Mouse (Mus musculus) kidney, adult 2 months (tissue): ENCODE data around the gene Nrl. TPM values are rescaled to one million over a fixed set of nuclear protein-coding genes. Genes with fewer than 3 reads are reported as not detected.

ENCODE experiments used
- DNase-seq: peaks from one replicate; pipeline ENCODE4 v3.0.0; 2021
- H3K27ac ChIP-seq: fragments of 200-500 bp; 2 replicates; pipeline ENCODE4 v1.5.1; 2012; ENCODE audit warnings: low read depth, low read length, control low read depth, inconsistent platforms; ENCODE audit not compliant: insufficient read depth
- H3K27me3 ChIP-seq: fragments of 200-500 bp; replicated peaks from 2 replicates; pipeline ENCODE4 v1.6.1; 2012; ENCODE audit warnings: mild to moderate bottlenecking, moderate library complexity, low read length, inconsistent platforms; ENCODE audit not compliant: control insufficient read depth, insufficient read depth
- H3K36me3 ChIP-seq: fragments of 200-500 bp; 2 replicates; pipeline ENCODE4 v1.6.1; 2012; ENCODE audit warnings: mild to moderate bottlenecking, moderate library complexity, low read length, inconsistent platforms; ENCODE audit not compliant: control insufficient read depth, insufficient read depth
- H3K4me1 ChIP-seq: fragments of 200-500 bp; 2 replicates; pipeline ENCODE4 v1.6.1; 2011; ENCODE audit warnings: low read length; ENCODE audit not compliant: control insufficient read depth, insufficient read depth
- H3K4me3 ChIP-seq: fragments of 200-500 bp; 2 replicates; pipeline ENCODE4 v1.5.1; 2011; ENCODE audit warnings: mild to moderate bottlenecking, low read depth, low read length, control low read depth; ENCODE audit not compliant: insufficient read depth
- CTCF ChIP-seq: fragments of 200-500 bp; conservative IDR thresholded peaks from 2 replicates; pipeline ENCODE4 v1.5.1; 2011; ENCODE audit warnings: low read depth, mild to moderate bottlenecking, control low read depth, low read length, moderate library complexity, mixed read lengths; ENCODE audit not compliant: insufficient read depth, insufficient read length
- POLR2A ChIP-seq: fragments of 200-500 bp; IDR thresholded peaks from one replicate; pipeline ENCODE4 v1.6.1; 2011; ENCODE audit warnings: low read depth, low read length, control low read depth
- WGBS: fragments of 180-500 bp; shearing (Covaris S2); methylation state at CpG from one replicate; pipeline ENCODE4 v1.1.7; 2018; 5-methylcytosine and 5-hydroxymethylcytosine counted together
- polyA plus RNA-seq: library from polyadenylated mRNA; depleted of rRNA; stranded (reverse); fragments of >200 nt; gene quantifications from 2 replicates; pipeline ENCODE4 v1.2.3, GENCODE M21; 2012

Nrl gene
- polyA plus RNA-seq, 1 experiment: not detected

GRCm38 (mm10) chr14:55551794-55552193 is 27.0 kb upstream of the Nrl start:
- Histone ChIP-seq H3K27me3 (no peaks in the 10 kb centered on the region), H3K36me3 (no peaks in the 10 kb centered on the region; the same call in 1 of the 2 replicates), H3K4me1 (no peaks in the 10 kb centered on the region; the same call in 1 of the 2 replicates), H3K27ac (no peak overlapping the region), H3K4me3 (no peak overlapping the region)
- TF ChIP-seq POLR2A: no peak
- no peak for TF ChIP-seq CTCF
- 91% methylated on average over 8 of the region's 8 CpGs for WGBS
- no peak for DNase-seq

- H3K4me1 ChIP-seq: no peaks in the 10 kb centered on the region
- no peak overlapping the region for H3K27ac ChIP-seq
- no peak for DNase-seq
- no peaks in the 10 kb centered on the region; the same call in 1 of the 2 replicates for H3K36me3 ChIP-seq
- H3K27me3 ChIP-seq: no peaks in the 10 kb centered on the region
- no peak overlapping the region for H3K4me3 ChIP-seq
- 72% methylated on average over 5 of the region's 5 CpGs for WGBS
- TF ChIP-seq CTCF (no peak), POLR2A (no peak)
Observed at GRCm38 (mm10) chr14:55551347-55551746, 26.6 kb upstream of the Nrl start.

- WGBS: 88% methylated on average over 6 of the region's 6 CpGs
- H3K4me1 ChIP-seq: no peaks in the 10 kb centered on the region
- H3K27me3 ChIP-seq: no peaks in the 10 kb centered on the region
- TF ChIP-seq POLR2A (no peak), CTCF (no peak)
- no peak overlapping the region for H3K27ac ChIP-seq
- no peak overlapping the region for H3K4me3 ChIP-seq
- no peaks in the 10 kb centered on the region; the same call in 1 of the 2 replicates for H3K36me3 ChIP-seq
- no peak for DNase-seq
Observed at GRCm38 (mm10) chr14:55550191-55550590, 25.4 kb upstream of the Nrl start.

GRCm38 (mm10) chr14:55544334-55544733 is 19.6 kb upstream of the Nrl start:
- TF ChIP-seq CTCF: no peak
- TF ChIP-seq POLR2A: no peak

GRCm38 (mm10) chr14:55542268-55542667 is 17.5 kb upstream of the Nrl start:
- no peak for DNase-seq
- Histone ChIP-seq H3K27me3 (no peaks in the 10 kb centered on the region), H3K36me3 (no peaks in the 10 kb centered on the region), H3K4me3 (no peak overlapping the region), H3K4me1 (no peaks in the 10 kb centered on the region), H3K27ac (no peak overlapping the region)
- WGBS: 98% methylated on average over 12 of the region's 12 CpGs
- TF ChIP-seq CTCF (no peak), POLR2A (no peak)

More at GRCm38 (mm10) chr14:55544334-55544733, 19.6 kb upstream of the Nrl start:
- Histone ChIP-seq H3K27ac (no peak overlapping the region), H3K4me1 (no peaks in the 10 kb centered on the region), H3K4me3 (no peak overlapping the region), H3K27me3 (no peaks in the 10 kb centered on the region), H3K36me3 (no peaks in the 10 kb centered on the region; the same call in 1 of the 2 replicates)
- DNase-seq: no peak
- 69% methylated on average over 9 of the region's 9 CpGs for WGBS

GRCm38 (mm10) chr14:55540787-55541321 is 16.1 kb upstream of the Nrl start:
- 8% methylated on average over 10 of the region's 10 CpGs for WGBS
- Histone ChIP-seq H3K27me3 (no peaks in the 10 kb centered on the region), H3K27ac (peak overlapping the region; percentile 17; the same call in 1 of the 2 replicates), H3K36me3 (no peaks in the 10 kb centered on the region), H3K4me3 (peak overlapping the region; percentile 77), H3K4me1 (no peaks in the 10 kb centered on the region)
- TF ChIP-seq POLR2A (no peak), CTCF (no peak)
- DNase-seq: peak; percentile 82

- H3K27ac ChIP-seq: peak within 1 kb of the TSS; percentile 74
- H3K36me3 ChIP-seq: no peaks in the 10 kb centered on the region
- DNase-seq: peak; percentile 94
- H3K4me3 ChIP-seq: peak within 1 kb of the TSS; percentile 77
- H3K27me3 ChIP-seq: no peaks in the 10 kb centered on the region
- TF ChIP-seq POLR2A (peak; percentile 22), CTCF (no peak)
- under 1% methylated on average over 32 of the region's 32 CpGs for WGBS
- no peaks in the 10 kb centered on the region for H3K4me1 ChIP-seq
Observed at GRCm38 (mm10) chr14:55540067-55540786, 15.4 kb upstream of the Nrl start, which contains the start of gene Pck2. Gene Pck2, plus strand, starts transcription at chr14:55540266.
